Mouse (Mus musculus) lung, embryonic 16.5 days (tissue): ENCODE measurements around the gene Plcd1. TPM values are rescaled to one million over a fixed set of nuclear protein-coding genes. Genes with fewer than 3 reads are reported as not detected.
A peak's percentile ranks its signal among the peaks of the same experiment; 100 is the strongest.

Experiments
- ATAC-seq: fragments of 200-750 bp; cut with Nextera tagmentation; 2 replicates; pipeline ENCODE4 v1.8.0; 2017; ENCODE audit warnings: low read depth, mild to moderate bottlenecking, moderate library complexity
- H3K27ac ChIP-seq: fragments of 300-500 bp; sonication (generic); 2 replicates; pipeline ENCODE4 v1.5.1; 2014; ENCODE audit warnings: mild to moderate bottlenecking, control low read depth, low read length
- H3K27me3 ChIP-seq: fragments of 300-500 bp; sonication (generic); 2 replicates; pipeline ENCODE4 v1.6.1; 2014; ENCODE audit warnings: low read depth, low read length, mixed read lengths; ENCODE audit not compliant: control insufficient read depth, insufficient read depth
- H3K36me3 ChIP-seq: fragments of 300-500 bp; sonication (generic); 2 replicates; pipeline ENCODE4 v1.6.1; 2014; ENCODE audit warnings: low read length; ENCODE audit not compliant: control insufficient read depth, insufficient read depth
- H3K4me1 ChIP-seq: fragments of 300-500 bp; sonication (generic); replicated peaks from 2 replicates; pipeline ENCODE4 v1.6.1; 2014; ENCODE audit warnings: low read length, mixed read lengths; ENCODE audit not compliant: control insufficient read depth, insufficient read depth
- H3K4me2 ChIP-seq: fragments of 300-500 bp; sonication (generic); 2 replicates; pipeline ENCODE4 v1.6.1; 2014; ENCODE audit warnings: low read depth, low read length, control low read depth
- H3K4me3 ChIP-seq: fragments of 300-500 bp; sonication (generic); 2 replicates; pipeline ENCODE4 v1.5.1; 2014; ENCODE audit warnings: mild to moderate bottlenecking, low read length, control low read depth
- H3K9ac ChIP-seq: fragments of 300-500 bp; sonication (generic); 2 replicates; pipeline ENCODE4 v1.6.1; 2014; ENCODE audit warnings: low read length, control low read depth
- H3K9me3 ChIP-seq: fragments of 300-500 bp; sonication (generic); 2 replicates; pipeline ENCODE4 v1.6.1; 2016; ENCODE audit warnings: low read length; ENCODE audit not compliant: control insufficient read depth
- WGBS: fragments of 180-500 bp; shearing (Covaris S2); extraction: QIAGEN DNeasy Blood & Tissue Kit; methylation state at CpG from one replicate; pipeline ENCODE4 v1.1.7; 2014; 5-methylcytosine and 5-hydroxymethylcytosine counted together
- polyA plus RNA-seq: library from polyadenylated mRNA; unstranded; fragments of >200 nt; fragmentation: Nextera tagmentation; extraction: Ambion mirVana; gene quantifications from 2 replicates; pipeline ENCODE4 v1.2.1, GENCODE M21; 2015

Gene Plcd1
- polyA plus RNA-seq, result 17.2 and 18.6 TPM in 2 replicates

DNA sequence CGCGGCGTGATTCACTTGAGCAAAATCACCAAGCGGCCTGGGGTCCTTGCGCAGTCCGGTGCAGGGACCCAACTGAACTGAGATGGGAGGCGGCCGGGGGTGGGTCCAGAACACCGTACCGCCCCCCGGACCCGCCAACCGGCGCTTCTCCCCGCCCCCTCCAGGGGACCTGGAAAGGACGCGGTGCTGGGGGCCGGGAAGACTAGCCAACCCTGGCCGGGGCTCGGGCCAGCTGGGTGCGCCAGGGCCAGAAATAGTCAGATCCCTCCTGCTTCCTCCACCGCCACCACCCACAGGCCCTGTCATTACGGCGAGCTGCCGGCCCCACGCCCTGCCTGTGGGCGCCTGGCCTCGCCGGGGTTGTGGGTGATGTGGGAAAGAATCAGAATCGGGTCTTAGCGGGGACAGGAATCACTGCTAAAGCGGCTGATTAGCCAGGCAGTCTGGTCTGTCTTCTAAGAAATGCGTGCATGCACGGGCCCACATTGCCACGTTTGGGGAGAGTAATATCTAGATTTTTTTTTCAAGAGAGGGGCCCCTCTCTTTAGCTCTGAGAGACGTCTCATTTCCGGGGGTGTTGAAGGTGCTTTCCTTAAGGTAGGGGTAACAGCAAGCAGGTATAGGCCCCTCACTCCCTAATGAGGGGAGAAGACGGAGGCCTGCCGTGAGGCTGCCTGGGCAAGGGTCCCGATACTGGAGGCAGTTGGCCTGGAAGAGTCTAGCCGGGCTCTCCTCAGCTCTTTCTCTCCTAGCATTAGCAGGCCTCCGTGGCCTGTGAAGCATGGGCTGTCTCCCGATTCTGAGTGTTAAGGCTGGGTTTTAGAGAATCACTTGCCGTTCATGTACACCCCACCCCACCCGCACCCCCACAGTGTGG lies at the start of gene Plcd1:
Gene Plcd1 (minus strand): TSS at position 84 of the 877 bp plus-strand sequence.
- peak within 1 kb of the TSS; percentile 66 for H3K4me3 ChIP-seq
- H3K4me1 ChIP-seq, result peaks cover 27% of the 10 kb centered on the region
- peak within 1 kb of the TSS; percentile 70 for H3K4me2 ChIP-seq
- H3K36me3 ChIP-seq, result no peaks in the 10 kb centered on the region
- 13% methylated on average over 40 of the region's 45 CpGs for WGBS
- peak; percentile 91 for ATAC-seq
- H3K9me3 ChIP-seq, result no peaks in the 10 kb centered on the region
- H3K27me3 ChIP-seq, result peaks cover 4% of the 10 kb centered on the region; the same call in 1 of the 2 replicates
- H3K27ac ChIP-seq, result peak within 1 kb of the TSS; percentile 65
- peak within 1 kb of the TSS; percentile 53 for H3K9ac ChIP-seq

DNA sequence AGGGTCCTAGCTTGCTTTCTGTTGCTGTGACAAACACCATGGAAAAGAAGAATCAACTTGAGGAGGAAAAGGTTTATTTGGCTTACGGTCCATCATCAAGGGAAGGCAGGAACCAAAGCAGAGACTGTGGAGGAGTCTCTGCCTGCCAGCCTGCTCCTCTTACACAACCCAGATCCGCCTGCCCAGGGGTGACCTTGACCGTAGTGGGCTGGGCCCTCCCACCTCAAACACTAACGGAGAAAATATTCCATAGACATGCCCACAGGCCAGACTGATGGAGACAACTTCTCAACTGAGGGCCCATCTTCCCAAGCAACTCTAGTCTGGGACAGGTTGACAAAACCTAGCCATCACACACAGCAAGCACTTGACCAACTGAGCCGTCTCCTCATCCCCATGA lies 48.8 kb upstream of the Plcd1 start:
- H3K27me3 ChIP-seq, result no peaks in the 10 kb centered on the region
- ATAC-seq, result no peak
- H3K9ac ChIP-seq, result no peak overlapping the region
- no peaks in the 10 kb centered on the region for H3K4me1 ChIP-seq
- no peak overlapping the region for H3K27ac ChIP-seq
- H3K9me3 ChIP-seq, result no peaks in the 10 kb centered on the region
- no peaks in the 10 kb centered on the region for H3K36me3 ChIP-seq
- no peak overlapping the region for H3K4me3 ChIP-seq
- no peak overlapping the region for H3K4me2 ChIP-seq
- 72% methylated on average over 5 of the region's 5 CpGs for WGBS

DNA sequence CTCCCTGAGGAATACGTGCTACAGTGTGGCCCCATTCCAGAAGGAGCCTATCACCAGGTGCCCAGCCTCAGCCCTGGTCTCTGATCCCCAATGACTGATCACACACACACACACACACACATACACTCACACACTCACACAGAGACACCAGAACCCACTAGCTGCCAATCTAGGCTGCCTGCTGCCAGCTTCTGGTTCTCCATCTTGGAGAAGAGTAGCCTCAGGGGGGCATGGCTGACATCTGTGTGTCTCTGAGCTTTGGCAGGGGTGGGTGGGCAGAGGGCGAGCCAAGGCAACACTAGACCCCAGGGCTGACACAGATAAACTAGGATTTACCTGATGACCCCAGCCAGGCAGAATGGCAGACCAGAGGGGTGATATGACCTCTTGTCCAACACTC lies 45.5 kb upstream of the Plcd1 start:
- Histone ChIP-seq H3K9me3 (no peaks in the 10 kb centered on the region), H3K4me1 (no peaks in the 10 kb centered on the region), H3K36me3 (no peaks in the 10 kb centered on the region), H3K4me2 (no peak overlapping the region), H3K27me3 (no peaks in the 10 kb centered on the region), H3K9ac (no peak overlapping the region), H3K4me3 (no peak overlapping the region), H3K27ac (no peak overlapping the region)
- no peak for ATAC-seq
- 65% methylated on average over 2 of the region's 2 CpGs for WGBS

DNA sequence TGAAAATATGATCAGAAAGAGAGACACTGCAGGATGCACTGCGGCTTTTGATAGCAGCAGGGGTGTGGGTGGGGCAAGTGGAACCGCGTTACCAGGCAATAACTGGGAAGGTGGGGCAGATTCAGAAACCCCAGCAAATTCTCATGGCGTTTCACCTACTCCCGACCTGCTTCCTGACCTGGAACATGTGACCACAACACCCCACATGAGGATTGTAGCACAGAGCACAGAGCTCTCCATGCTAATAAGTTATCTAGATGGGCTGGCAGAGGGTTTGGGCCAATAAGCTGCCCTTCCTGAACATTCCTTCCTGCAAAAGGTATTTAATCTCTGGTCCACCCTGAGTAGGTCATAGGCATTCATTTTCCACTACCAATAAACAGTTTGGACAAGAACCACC lies 37.4 kb upstream of the Plcd1 start:
- H3K4me1 ChIP-seq, result no peaks in the 10 kb centered on the region
- no peaks in the 10 kb centered on the region for H3K9me3 ChIP-seq
- H3K9ac ChIP-seq, result no peak overlapping the region
- no peak overlapping the region for H3K27ac ChIP-seq
- H3K4me2 ChIP-seq, result no peak overlapping the region
- ATAC-seq, result no peak
- H3K36me3 ChIP-seq, result no peaks in the 10 kb centered on the region
- WGBS, result 39% methylated on average over 5 of the region's 5 CpGs
- H3K27me3 ChIP-seq, result no peaks in the 10 kb centered on the region
- H3K4me3 ChIP-seq, result no peak overlapping the region

DNA sequence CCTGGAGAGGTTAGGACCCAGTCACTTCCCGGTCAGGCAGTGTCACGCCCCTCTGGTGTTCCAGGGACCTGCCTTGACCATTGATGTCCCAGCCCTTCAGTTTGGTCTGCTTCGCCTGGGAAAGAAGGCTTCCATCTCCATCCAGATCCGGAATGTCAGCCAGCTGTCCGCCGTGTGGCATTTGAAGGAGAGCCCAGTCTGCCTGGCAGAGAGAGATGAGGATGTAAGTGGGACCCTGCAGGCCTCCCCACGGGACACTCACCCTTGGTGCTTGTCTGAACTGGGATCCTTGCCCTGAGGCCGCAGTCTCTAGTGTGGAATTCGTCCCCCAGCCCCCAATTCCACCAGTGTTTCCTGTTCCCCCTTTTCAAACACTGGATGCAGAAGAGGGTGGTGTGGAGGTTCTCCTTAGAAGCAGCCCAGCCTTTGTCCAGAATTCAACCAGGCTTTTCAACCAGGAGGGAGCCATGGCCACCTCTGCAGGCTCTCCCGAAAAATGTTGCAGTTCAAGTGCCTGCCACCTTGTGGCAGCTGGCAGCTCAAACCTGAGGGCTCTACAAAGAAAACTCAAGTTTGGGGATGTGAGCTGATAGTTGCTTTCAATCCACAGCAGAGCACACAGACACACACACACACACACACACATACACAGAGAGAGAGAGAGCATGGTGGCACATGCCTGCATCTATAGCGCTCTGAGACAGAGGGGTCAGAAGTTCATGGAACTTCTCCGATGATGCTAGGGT lies 35.3 kb upstream of the Plcd1 start:
- Histone ChIP-seq H3K27ac (no peak overlapping the region), H3K36me3 (no peaks in the 10 kb centered on the region), H3K27me3 (no peaks in the 10 kb centered on the region), H3K9ac (no peak overlapping the region), H3K4me3 (no peak overlapping the region), H3K9me3 (no peaks in the 10 kb centered on the region), H3K4me2 (no peak overlapping the region), H3K4me1 (no peaks in the 10 kb centered on the region)
- ATAC-seq, result no peak
- 69% methylated on average over 12 of the region's 12 CpGs for WGBS

DNA sequence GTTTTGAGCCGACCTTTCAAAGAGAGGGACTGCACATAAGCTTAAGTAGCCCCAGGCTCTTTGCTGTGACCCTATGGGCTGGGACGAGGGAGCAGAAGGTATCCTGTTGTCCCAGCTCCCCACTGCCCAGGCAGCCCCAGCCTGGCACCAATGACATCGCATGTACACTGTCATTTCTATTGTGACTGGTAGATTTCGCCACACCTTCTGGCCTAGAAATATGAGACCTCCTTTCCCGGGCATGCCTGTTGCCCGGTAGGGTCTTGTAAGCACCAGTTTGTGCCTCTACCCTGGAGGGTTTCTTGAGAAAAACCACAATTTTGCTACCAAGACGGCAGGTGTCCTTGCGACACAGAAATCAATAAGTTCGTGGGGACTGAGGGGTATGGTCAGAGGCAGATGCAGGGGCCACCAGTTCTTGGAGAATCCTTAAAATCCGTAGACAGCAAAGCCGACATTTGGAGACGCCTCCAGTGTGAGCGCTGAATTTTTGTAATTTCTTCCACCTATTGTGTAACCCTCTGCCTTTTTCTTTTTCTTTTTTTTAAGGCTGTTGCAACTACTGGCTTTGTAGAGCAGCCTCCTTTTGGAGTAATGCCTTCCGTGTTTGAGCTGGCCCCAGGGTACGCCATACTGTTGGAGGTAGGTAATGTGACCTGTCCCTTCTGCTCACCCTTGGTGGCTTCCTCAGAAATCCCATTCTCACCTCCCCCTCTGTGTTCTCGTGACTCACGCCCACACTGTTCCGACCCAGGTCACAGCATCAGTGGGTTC lies 29.5 kb upstream of the Plcd1 start:
- WGBS, result 75% methylated on average over 18 of the region's 18 CpGs
- Histone ChIP-seq H3K4me2 (no peak overlapping the region), H3K36me3 (no peaks in the 10 kb centered on the region), H3K27me3 (no peaks in the 10 kb centered on the region), H3K9ac (no peak overlapping the region), H3K27ac (no peak overlapping the region), H3K4me3 (no peak overlapping the region), H3K4me1 (no peaks in the 10 kb centered on the region), H3K9me3 (no peaks in the 10 kb centered on the region)
- ATAC-seq, result no peak

DNA sequence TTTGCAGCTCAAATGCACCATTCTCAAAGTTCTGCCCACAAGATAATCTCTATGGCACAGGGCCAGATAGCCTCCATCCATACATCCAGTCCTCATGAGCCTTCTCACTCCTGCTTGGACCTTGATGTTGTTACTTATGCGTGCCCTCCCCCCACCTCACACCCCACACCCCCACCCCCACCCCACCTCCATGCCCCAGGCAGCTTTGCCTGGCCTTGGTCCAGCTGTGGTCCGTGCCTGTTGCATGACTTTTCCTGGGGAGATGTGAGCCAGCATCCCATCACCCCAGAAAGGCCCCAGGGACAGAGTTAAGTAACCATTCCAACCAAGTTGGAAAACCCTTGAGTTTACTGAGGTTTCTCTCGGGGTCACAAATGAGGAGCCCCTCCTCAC lies 26.9 kb upstream of the Plcd1 start:
- Histone ChIP-seq H3K4me1 (no peaks in the 10 kb centered on the region), H3K4me2 (no peak overlapping the region), H3K36me3 (no peaks in the 10 kb centered on the region), H3K4me3 (no peak overlapping the region), H3K27me3 (no peaks in the 10 kb centered on the region), H3K9me3 (no peaks in the 10 kb centered on the region), H3K27ac (no peak overlapping the region), H3K9ac (no peak overlapping the region)
- WGBS, result 62% methylated on average over 3 of the region's 3 CpGs
- ATAC-seq, result no peak

DNA sequence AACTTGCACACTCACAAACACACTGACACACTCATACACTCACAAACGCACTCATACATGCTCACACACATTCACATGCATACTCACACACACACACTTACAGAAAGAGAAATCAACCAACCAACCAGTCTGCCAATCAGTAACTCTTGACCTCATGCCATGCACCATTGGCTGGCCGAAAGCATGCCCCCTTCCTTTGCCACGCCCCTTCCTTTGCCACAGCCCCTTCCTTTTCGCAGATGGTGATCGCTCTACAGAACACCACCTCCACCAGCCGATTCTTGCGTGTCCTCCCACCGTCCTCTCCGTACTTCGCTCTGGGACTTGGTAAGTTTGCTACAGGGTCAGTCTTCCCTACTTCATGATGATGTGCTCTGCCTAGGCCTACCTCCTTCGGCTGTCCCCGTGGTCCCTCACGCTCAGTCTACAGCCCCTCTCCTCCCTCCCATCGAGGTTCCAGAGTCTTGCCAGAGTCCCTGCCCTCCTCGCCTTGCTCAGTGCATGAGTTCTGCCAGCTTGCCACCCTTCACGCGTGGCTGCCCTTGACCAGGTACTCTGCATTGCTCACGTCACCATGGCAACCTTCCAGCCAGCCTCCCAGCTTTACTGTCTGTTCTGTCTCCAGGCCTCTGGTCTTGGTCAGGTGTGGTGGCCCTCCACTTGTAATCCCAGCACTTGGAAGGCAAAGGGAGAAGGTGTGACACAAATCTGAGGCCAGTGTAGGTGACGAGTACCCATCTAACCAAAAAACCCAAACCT lies 26.3 kb upstream of the Plcd1 start:
- no peaks in the 10 kb centered on the region for H3K9me3 ChIP-seq
- H3K4me1 ChIP-seq, result no peaks in the 10 kb centered on the region
- no peaks in the 10 kb centered on the region for H3K27me3 ChIP-seq
- no peak overlapping the region for H3K4me2 ChIP-seq
- H3K27ac ChIP-seq, result no peak overlapping the region
- no peaks in the 10 kb centered on the region for H3K36me3 ChIP-seq
- no peak overlapping the region for H3K4me3 ChIP-seq
- 83% methylated on average over 19 of the region's 19 CpGs for WGBS
- no peak for ATAC-seq
- H3K9ac ChIP-seq, result no peak overlapping the region
